Mouse (Mus musculus) induced T-regulatory cell, adult 2 months (primary cell): ENCODE measurements around the gene Zfp961.
A peak's percentile ranks its signal among the peaks of the same experiment; 100 is the strongest.
"Not testable (repeated sequence)": the region's sequence is repeated elsewhere in the genome, so short reads cannot be mapped to it uniquely, and the experiment has no call there.

Experiments
- DNase-seq: peaks from one replicate; pipeline ENCODE4 v3.0.0-alpha.2; 2012; ENCODE audit warnings: low read depth

Zfp961 gene

DNA sequence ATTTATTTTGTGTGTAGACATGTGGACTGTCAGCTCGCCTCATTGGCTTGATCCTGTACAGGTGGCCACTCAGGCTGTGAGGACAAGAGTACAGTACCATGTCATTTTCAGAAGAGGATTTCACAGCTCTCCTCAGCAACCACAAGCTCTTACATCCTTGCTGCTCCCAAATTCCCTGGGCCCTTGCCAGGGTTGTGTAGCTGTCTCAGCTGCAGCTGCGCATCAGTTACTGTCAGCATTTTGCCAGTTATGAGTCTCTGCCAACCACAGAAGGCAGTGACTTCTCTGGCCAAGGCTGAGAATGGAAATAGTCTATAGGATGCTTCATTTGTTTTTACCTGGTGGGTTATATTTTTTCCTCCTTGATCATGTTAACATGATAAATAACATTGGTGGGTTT is 67.3 kb downstream of the Zfp961 start:
- DNase-seq = no peak

DNA sequence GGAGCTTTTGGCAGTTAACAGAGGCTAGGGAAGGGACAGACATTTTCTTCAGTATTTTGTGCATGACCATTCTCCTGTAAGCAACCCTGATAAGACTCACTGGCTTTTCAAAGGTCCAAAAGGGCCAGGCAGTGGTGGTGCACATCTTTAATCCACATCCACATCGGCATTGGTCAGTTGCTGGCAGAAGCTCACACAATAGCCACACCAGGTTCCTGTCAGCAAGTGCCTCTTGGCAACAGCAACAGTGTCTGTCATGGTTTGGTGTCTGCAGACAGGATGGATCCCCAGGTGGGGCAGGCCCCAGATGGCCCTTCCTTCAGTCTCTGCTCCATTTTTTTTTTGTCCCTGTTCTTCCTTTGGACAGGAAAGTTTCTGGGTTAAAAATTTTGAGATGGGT is 68.2 kb downstream of the Zfp961 start:
- not testable (repeated sequence) for DNase-seq

DNA sequence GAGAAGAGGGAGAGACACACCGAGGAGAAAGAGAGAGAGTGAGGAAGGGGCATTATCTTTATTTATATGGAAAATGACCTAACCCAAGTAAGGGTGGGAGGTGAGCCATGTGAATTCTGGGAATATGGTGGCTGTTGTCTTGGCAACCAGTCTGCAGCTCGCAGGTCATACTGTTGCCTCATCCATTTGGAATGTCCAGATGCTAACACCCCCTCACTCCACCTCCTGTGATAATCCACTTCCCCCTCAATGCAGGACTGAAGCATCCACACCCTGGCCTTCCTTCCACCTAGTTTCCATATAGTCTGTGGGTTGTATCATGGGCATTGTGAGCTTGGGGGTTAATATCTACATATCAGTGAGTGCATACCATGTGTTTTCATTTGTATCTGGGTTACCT is 69.0 kb downstream of the Zfp961 start:
- DNase-seq = no peak

DNA sequence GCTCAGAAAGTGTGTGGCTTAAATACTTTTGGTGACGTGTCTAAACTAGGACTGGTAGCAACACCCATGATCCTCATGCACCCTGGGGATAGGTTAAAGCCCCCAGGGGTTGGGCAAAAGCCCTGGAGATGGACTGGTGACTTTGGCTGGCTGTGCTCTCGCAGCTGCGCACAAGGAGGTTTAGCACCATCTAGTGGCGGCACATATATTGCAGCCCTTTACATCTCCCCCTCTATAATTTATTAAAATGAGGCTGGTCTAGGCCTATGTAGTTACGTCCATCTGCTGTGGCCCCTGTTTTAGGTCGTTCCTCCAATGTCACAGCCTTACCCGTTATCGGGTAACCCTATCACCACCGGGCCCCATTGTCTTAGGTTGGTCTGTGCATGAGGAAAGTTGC is 74.0 kb downstream of the Zfp961 start:
- DNase-seq = not testable (repeated sequence)

DNA sequence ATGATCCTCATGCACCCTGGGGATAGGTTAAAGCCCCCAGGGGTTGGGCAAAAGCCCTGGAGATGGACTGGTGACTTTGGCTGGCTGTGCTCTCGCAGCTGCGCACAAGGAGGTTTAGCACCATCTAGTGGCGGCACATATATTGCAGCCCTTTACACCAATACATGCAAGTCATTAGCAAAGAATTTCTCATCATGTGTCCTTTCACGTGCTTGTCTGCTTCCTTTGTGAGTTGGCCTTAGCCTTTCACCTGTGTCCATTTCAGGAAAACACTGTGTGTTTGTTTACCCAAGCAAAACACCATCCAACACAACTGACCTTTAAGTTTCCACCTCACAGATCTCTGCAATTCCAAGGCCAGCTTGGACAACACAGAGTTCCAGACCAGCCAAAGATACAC is 82.1 kb downstream of the Zfp961 start:
- DNase-seq = peak; percentile 27

DNA sequence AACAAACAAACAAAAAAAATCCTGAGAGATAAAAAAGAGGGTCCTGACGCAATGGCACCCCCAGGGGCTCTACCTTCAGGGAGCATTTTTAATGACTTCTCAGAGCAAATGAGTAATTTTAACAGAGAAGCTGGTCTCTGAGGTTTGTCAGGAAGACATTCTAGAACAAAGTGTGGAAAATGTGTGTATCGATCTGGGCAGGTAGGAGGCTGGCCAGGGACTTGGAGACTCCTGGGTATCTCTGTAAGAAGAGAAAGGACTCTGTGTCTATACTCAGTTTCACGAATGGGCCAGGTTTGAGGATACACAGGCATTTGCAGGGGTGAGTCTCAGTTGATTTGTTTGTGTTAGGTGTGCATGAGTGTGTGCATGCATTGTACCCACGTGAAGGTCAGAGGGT is 90.1 kb downstream of the Zfp961 start, which contains the start of gene Olfr372:
Olfr372 (plus strand) TSS at position 301 of the 400 bp plus-strand sequence.
- not testable (repeated sequence) for DNase-seq

DNA sequence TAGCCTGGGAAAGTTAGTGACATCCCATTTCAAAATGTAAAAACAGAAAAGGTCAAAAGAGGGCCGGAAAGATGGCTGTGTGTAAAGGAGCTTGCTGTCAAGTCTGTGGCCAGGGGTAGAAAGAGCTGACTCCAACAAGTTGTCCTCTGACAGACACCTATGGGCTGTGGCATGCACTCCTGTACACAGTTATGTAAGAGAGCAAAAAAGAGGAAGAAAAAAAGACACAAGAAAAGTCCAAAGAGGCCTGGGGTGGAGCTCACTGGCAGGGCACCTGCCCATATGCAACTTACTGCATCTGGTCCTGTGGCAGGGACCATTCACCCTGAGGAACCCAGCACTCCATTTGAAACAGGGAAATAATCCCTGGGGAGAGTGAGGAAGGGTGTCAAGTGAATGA is 91.7 kb downstream of the Zfp961 start:
- DNase-seq = no peak
